Mouse (Mus musculus): ENCODE measurements at regions not wholly inside any gene's neighbourhood (a gene's known extent, or its start where the extent isn't known, plus 50 kb on each side); places are given as distances from the start of the nearest gene placed in this dataset.

DNA sequence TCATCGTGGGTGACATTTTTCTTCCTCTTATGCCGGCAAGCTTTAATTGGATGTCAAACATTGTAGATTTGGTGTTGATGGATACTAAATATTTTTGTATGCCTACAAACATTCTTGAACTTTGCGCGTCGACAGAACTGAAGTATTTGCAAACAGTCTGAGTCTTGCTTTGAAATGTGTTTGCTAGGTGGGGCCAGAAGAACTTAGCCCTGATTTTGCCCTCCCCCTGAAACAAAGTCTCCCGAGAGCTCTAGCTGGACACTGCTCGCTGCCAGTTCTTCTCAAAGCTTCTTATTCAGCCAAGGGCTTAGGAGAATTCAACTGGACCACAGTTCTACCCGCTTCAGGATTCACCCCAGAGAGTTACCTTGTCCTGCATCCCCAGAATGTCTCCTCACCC, 133.0 kb downstream of the Rpap3 start:
- H3K9ac ChIP-seq (ENCODE audit: low read depth, low read length): no peak overlapping the region
- TF ChIP-seq POLR2A (IDR thresholded peaks at IDR 0.05; ENCODE audit: extremely low read depth, insufficient read depth, low read length): no peak
- no peak for TF ChIP-seq CTCF (IDR thresholded peaks at IDR 0.05; ENCODE audit: low read depth, low read length)
- no peak overlapping the region for H3K4me3 ChIP-seq (ENCODE audit: insufficient read depth, low read depth, low read length)
- DNase-seq (ENCODE audit: extremely low read depth, low read depth, low spot score): no peak
- H3K27me3 ChIP-seq (ENCODE audit: control insufficient read depth, insufficient read depth, low read length): no peaks in the 10 kb centered on the region
- no peaks in the 10 kb centered on the region for H3K36me3 ChIP-seq (ENCODE audit: control insufficient read depth, insufficient read depth, low read length)
- H3K4me1 ChIP-seq (ENCODE audit: control insufficient read depth, insufficient read depth, low read length): no peaks in the 10 kb centered on the region
- no peak overlapping the region for H3K27ac ChIP-seq (replicated peaks; ENCODE audit: insufficient read depth, low read depth, low read length)
- 32% methylated on average over 8 of the region's 8 CpGs for WGBS
- no peaks in the 10 kb centered on the region for H3K79me2 ChIP-seq (ENCODE audit: control insufficient read depth, insufficient read depth, low read length)

DNA sequence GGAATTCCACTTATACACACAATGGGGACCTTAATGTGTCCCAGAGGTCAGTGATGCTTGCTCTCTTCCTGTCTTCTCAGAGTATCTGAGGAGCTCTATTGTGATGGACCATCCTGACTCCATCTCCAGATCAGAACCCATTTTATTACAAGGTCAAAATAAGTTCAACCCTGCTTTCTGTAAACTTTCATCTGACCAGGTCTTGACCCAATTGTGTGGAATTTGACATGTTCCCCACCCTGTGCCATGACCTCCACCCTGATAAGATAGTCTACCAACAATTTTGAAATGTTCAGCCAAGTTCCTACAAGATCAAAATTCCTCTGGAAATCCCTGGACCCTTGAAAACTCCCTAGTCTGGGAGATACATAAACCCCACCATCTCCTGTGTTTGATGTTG, 133.7 kb downstream of the Rpap3 start:
- Histone ChIP-seq H3K79me2 (ENCODE audit: control insufficient read depth, insufficient read depth, low read length) (no peaks in the 10 kb centered on the region), H3K27me3 (ENCODE audit: control insufficient read depth, insufficient read depth, low read length) (no peaks in the 10 kb centered on the region), H3K4me1 (ENCODE audit: control insufficient read depth, insufficient read depth, low read length) (no peaks in the 10 kb centered on the region), H3K4me3 (ENCODE audit: insufficient read depth, low read depth, low read length) (no peak overlapping the region), H3K36me3 (ENCODE audit: control insufficient read depth, insufficient read depth, low read length) (no peaks in the 10 kb centered on the region), H3K9ac (ENCODE audit: low read depth, low read length) (no peak overlapping the region), H3K27ac (replicated peaks; ENCODE audit: insufficient read depth, low read depth, low read length) (no peak overlapping the region)
- no peak for TF ChIP-seq POLR2A (IDR thresholded peaks at IDR 0.05; ENCODE audit: extremely low read depth, insufficient read depth, low read length)
- no peak for TF ChIP-seq CTCF (IDR thresholded peaks at IDR 0.05; ENCODE audit: low read depth, low read length)
- DNase-seq (ENCODE audit: extremely low read depth, low read depth, low spot score): peak; percentile 17

DNA sequence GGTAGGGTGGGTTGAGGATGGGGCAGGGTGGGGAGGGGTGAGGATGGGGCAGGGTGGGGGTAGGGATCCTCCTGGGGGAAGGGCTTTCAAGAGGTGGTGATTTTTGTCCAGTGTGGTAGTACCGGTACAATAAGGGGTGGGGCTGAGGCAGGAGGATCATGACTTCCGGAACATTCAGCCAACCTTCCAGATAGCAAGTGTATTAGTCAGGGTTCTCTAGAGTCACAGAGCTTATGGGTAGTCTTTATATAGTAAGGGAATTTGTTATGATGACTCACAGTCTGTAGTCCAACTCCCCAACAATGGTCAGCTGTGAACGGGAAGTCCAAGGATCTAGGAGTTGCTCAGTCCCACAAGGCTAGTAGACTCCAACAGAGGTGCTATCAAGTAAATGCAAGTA, 145.5 kb downstream of the Rpap3 start:
- TF ChIP-seq CTCF (IDR thresholded peaks at IDR 0.05; ENCODE audit: low read depth, low read length): no peak
- no peak for TF ChIP-seq POLR2A (IDR thresholded peaks at IDR 0.05; ENCODE audit: extremely low read depth, insufficient read depth, low read length)
- no peak for DNase-seq (ENCODE audit: extremely low read depth, low read depth, low spot score)
- H3K4me3 ChIP-seq (ENCODE audit: insufficient read depth, low read depth, low read length): no peak overlapping the region
- H3K9ac ChIP-seq (ENCODE audit: low read depth, low read length): no peak overlapping the region
- H3K36me3 ChIP-seq (ENCODE audit: control insufficient read depth, insufficient read depth, low read length): no peaks in the 10 kb centered on the region
- H3K27ac ChIP-seq (replicated peaks; ENCODE audit: insufficient read depth, low read depth, low read length): no peak overlapping the region
- H3K79me2 ChIP-seq (ENCODE audit: control insufficient read depth, insufficient read depth, low read length): no peaks in the 10 kb centered on the region
- no peaks in the 10 kb centered on the region for H3K4me1 ChIP-seq (ENCODE audit: control insufficient read depth, insufficient read depth, low read length)
- no peaks in the 10 kb centered on the region for H3K27me3 ChIP-seq (ENCODE audit: control insufficient read depth, insufficient read depth, low read length)
- 80% methylated on average over 3 of the region's 3 CpGs for WGBS

DNA sequence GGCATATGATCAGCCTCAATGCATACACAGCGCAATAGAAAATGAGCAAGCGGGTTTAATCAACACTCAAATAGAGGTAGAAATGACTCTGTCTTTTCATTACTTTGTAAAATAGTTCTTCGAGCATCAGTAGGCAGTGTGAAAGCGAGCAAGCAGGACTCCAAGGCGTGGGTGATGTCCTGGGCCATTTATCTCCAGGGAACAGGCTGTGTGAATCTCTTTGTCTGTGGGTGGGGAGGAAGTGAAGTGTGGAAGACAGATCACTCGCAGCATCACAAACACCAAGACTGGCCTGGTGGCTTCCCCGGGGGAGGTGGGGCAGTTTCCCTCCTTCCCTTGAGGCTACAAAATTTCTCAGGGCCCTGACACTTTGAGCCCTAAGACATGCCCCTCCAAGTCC, 146.9 kb downstream of the Rpap3 start:
- no peak overlapping the region for H3K27ac ChIP-seq (replicated peaks; ENCODE audit: insufficient read depth, low read depth, low read length)
- no peaks in the 10 kb centered on the region for H3K79me2 ChIP-seq (ENCODE audit: control insufficient read depth, insufficient read depth, low read length)
- no peak for DNase-seq (ENCODE audit: extremely low read depth, low read depth, low spot score)
- H3K4me3 ChIP-seq (ENCODE audit: insufficient read depth, low read depth, low read length): no peak overlapping the region
- TF ChIP-seq CTCF (IDR thresholded peaks at IDR 0.05; ENCODE audit: low read depth, low read length) (no peak), POLR2A (IDR thresholded peaks at IDR 0.05; ENCODE audit: extremely low read depth, insufficient read depth, low read length) (no peak)
- H3K9ac ChIP-seq (ENCODE audit: low read depth, low read length): no peak overlapping the region
- 97% methylated on average over 7 of the region's 7 CpGs for WGBS
- H3K27me3 ChIP-seq (ENCODE audit: control insufficient read depth, insufficient read depth, low read length): no peaks in the 10 kb centered on the region
- H3K36me3 ChIP-seq (ENCODE audit: control insufficient read depth, insufficient read depth, low read length): no peaks in the 10 kb centered on the region
- H3K4me1 ChIP-seq (ENCODE audit: control insufficient read depth, insufficient read depth, low read length): no peaks in the 10 kb centered on the region

DNA sequence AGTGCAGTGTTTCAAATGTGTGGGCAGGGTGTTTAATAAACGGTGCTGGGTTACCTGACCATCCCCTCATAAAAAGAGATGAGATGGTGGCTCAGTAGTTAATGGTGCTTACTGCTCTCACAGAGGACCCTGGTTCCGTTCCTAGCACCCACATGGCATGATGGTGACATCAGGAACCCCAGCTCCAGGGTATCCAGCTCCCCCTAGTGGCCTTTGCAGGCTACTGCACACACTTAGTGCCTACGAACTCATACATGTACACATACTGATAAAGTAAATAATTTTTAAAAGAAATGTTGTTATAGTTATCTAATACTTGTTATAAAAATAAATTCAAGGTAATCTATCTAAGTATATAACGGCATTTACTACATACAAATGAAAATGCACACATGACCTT, 157.3 kb downstream of the Rpap3 start:
- no peaks in the 10 kb centered on the region for H3K4me1 ChIP-seq (ENCODE audit: control insufficient read depth, insufficient read depth, low read length)
- no peaks in the 10 kb centered on the region for H3K36me3 ChIP-seq (ENCODE audit: control insufficient read depth, insufficient read depth, low read length)
- DNase-seq (ENCODE audit: extremely low read depth, low read depth, low spot score): no peak
- no peak overlapping the region for H3K9ac ChIP-seq (ENCODE audit: low read depth, low read length)
- 87% methylated on average over 4 of the region's 4 CpGs for WGBS
- H3K79me2 ChIP-seq (ENCODE audit: control insufficient read depth, insufficient read depth, low read length): no peaks in the 10 kb centered on the region
- no peak overlapping the region for H3K4me3 ChIP-seq (ENCODE audit: insufficient read depth, low read depth, low read length)
- no peak overlapping the region for H3K27ac ChIP-seq (replicated peaks; ENCODE audit: insufficient read depth, low read depth, low read length)
- TF ChIP-seq POLR2A (IDR thresholded peaks at IDR 0.05; ENCODE audit: extremely low read depth, insufficient read depth, low read length): no peak
- 0 out of 2 replicates have a peak, but pooled peaks have one; percentile 26 for TF ChIP-seq CTCF (IDR thresholded peaks at IDR 0.05; ENCODE audit: low read depth, low read length)
- no peaks in the 10 kb centered on the region for H3K27me3 ChIP-seq (ENCODE audit: control insufficient read depth, insufficient read depth, low read length)

DNA sequence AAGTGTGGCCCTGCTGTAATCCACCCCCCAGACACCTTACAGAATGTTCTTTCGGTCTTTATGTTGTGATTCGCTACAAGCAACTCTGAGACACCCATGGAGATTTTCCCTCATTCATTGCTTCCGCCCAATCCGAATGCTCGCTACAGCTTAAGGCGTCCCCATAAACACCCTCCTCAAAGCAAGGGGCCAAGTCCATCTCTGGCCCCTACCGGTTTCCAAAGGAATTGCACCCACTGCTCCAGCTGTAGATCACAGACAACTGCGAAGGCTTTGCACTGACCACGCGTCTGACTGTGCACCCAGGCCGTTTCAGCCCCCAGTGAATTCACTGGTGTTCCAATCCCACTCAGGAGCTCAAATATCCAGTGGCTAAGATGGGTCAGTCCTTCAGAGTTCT, 160.6 kb downstream of the Rpap3 start:
- TF ChIP-seq POLR2A (IDR thresholded peaks at IDR 0.05; ENCODE audit: extremely low read depth, insufficient read depth, low read length): no peak
- TF ChIP-seq CTCF (IDR thresholded peaks at IDR 0.05; ENCODE audit: low read depth, low read length): peak; percentile 7; the same call in 1 of the 2 replicates
- no peak overlapping the region for H3K9ac ChIP-seq (ENCODE audit: low read depth, low read length)
- no peaks in the 10 kb centered on the region for H3K4me1 ChIP-seq (ENCODE audit: control insufficient read depth, insufficient read depth, low read length)
- no peak overlapping the region for H3K4me3 ChIP-seq (ENCODE audit: insufficient read depth, low read depth, low read length)
- no peak for DNase-seq (ENCODE audit: extremely low read depth, low read depth, low spot score)
- H3K36me3 ChIP-seq (ENCODE audit: control insufficient read depth, insufficient read depth, low read length): no peaks in the 10 kb centered on the region
- H3K79me2 ChIP-seq (ENCODE audit: control insufficient read depth, insufficient read depth, low read length): no peaks in the 10 kb centered on the region
- 92% methylated on average over 11 of the region's 11 CpGs for WGBS
- H3K27ac ChIP-seq (replicated peaks; ENCODE audit: insufficient read depth, low read depth, low read length): no peak overlapping the region
- H3K27me3 ChIP-seq (ENCODE audit: control insufficient read depth, insufficient read depth, low read length): no peaks in the 10 kb centered on the region
